Mouse (Mus musculus) ES-Bruce4 (cell line): Measurements from ENCODE around the gene Hepacam. TPM values are rescaled to one million over a fixed set of nuclear protein-coding genes. Genes with fewer than 3 reads are reported as not detected.

Experiments
- H3K27ac ChIP-seq: 2 replicates; pipeline ENCODE4 v1.5.1; 2012; ENCODE audit warnings: low read length, inconsistent platforms; ENCODE audit not compliant: insufficient read depth
- H3K27me3 ChIP-seq: 2 replicates; pipeline ENCODE4 v1.6.1; 2012; ENCODE audit warnings: mild to moderate bottlenecking, low read length, inconsistent platforms; ENCODE audit not compliant: control insufficient read depth, poor library complexity, insufficient read depth, severe bottlenecking
- H3K36me3 ChIP-seq: 2 replicates; pipeline ENCODE4 v1.6.1; 2012; ENCODE audit warnings: inconsistent platforms, mild to moderate bottlenecking, low read length, moderate library complexity; ENCODE audit not compliant: control insufficient read depth, poor library complexity, insufficient read depth, severe bottlenecking
- H3K4me1 ChIP-seq: one replicate; pipeline ENCODE4 v1.8.1; 2011; ENCODE audit warnings: low read length; ENCODE audit not compliant: control insufficient read depth, insufficient read depth
- H3K4me3 ChIP-seq: 2 replicates; pipeline ENCODE4 v1.5.1; 2011; ENCODE audit warnings: low read depth, mild to moderate bottlenecking, low read length
- H3K9ac ChIP-seq: 2 replicates; pipeline ENCODE4 v1.6.1; 2012; ENCODE audit warnings: low read depth, mild to moderate bottlenecking, inconsistent platforms; ENCODE audit not compliant: poor library complexity, severe bottlenecking
- H3K9me3 ChIP-seq: replicated peaks from 2 replicates; pipeline ENCODE4 v1.6.1; 2012; ENCODE audit warnings: mild to moderate bottlenecking, low read length, inconsistent platforms; ENCODE audit not compliant: control insufficient read depth, poor library complexity, insufficient read depth, severe bottlenecking
- CTCF ChIP-seq: IDR thresholded peaks from one replicate; pipeline ENCODE4 v1.8.1; 2011; ENCODE audit warnings: low read depth, low read length
- EP300 ChIP-seq: IDR thresholded peaks from 2 replicates; pipeline ENCODE4 v1.6.1; 2011; ENCODE audit warnings: low read depth, low read length; ENCODE audit not compliant: insufficient read depth
- POLR2A ChIP-seq: IDR thresholded peaks from one replicate; pipeline ENCODE4 v1.8.1; 2011; ENCODE audit warnings: low read length; ENCODE audit not compliant: insufficient read depth
- polyA plus RNA-seq: library from polyadenylated mRNA; stranded (reverse); fragments of >200 nt; gene quantifications from 2 replicates; pipeline ENCODE4 v1.2.4, GENCODE M21; 2011; ENCODE audit warnings: low read depth; ENCODE audit not compliant: missing spikeins, insufficient read depth, insufficient read length

Gene Hepacam
- polyA plus RNA-seq, 1 experiment, result 0.22 TPM

DNA sequence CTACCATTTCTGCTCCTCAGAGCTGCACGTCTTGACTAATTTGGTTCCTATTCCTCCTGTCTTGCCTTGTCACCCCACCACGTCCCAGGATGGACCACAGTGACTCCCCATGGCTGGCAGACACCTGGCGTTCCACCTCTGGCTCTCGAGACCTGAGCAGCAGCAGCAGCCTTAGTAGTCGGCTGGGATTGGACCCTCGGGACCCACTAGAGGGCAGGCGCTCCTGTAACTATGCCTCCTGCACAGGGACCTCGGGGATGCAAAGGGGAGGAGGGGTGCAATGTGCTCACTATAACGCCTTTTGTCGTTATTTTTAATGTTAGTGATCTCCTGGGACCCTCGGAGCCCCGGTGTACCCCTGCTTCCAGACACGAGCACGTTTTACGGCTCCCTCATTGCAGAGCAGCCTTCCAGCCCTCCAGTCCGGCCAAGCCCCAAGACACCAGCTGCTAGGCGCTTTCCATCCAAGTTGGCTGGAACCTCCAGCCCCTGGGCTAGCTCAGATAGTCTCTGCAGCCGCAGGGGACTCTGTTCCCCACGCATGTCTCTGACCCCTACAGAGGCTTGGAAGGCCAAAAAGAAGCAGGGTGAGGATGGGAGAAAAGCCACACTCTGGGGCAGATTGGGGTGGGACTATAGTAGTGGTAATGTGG lies 40.8 kb downstream of the Hepacam start:
- 0 out of 2 replicates have a peak overlapping the region, but pooled peaks have one; percentile 13 for H3K4me3 ChIP-seq
- no peaks in the 10 kb centered on the region for H3K4me1 ChIP-seq
- no peak overlapping the region for H3K9ac ChIP-seq
- H3K27ac ChIP-seq, result no peak overlapping the region
- TF ChIP-seq CTCF, result peak; percentile 59
- TF ChIP-seq POLR2A, result no peak
- no peak for TF ChIP-seq EP300
- no peaks in the 10 kb centered on the region for H3K9me3 ChIP-seq
- H3K27me3 ChIP-seq, result no peaks in the 10 kb centered on the region
- no peaks in the 10 kb centered on the region for H3K36me3 ChIP-seq

DNA sequence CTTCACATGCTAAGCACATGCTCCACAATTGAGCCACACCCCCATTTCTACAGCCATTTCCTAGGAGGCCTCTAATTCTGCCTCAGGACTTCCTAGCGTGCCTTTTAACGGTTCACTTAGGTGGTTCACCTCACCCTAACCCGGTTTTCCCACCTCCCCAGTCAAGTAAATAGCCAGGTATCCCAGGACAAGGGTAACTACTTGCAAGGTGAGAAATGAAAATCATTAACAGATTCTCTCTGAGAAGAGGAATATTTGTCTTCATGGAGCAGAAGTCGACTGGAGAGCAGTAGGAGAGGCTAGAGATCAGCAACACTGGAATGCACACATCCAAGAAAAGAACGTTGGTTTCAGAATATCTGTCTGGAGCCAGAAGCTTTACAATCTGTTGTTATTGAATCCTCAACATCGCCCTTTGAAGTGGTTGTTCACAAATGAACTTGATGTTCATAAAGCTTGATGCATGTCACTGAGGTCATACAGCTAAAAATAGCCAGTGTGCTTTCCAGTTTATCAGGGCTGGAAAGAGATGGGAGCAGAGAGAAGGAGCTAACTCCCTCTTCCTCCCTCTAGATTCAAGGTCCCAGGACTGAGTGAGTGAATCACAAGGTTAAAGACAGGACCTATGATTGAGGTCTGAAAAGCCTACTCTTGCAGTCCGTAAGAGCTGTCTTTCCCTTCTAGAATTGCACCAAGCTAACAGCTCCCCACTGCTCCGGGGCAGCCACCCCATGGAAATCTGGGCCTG lies 42.7 kb downstream of the Hepacam start:
- Histone ChIP-seq H3K27ac (no peak overlapping the region), H3K9ac (no peak overlapping the region), H3K36me3 (no peaks in the 10 kb centered on the region), H3K4me1 (no peaks in the 10 kb centered on the region), H3K9me3 (no peaks in the 10 kb centered on the region), H3K4me3 (no peak overlapping the region), H3K27me3 (no peaks in the 10 kb centered on the region)
- TF ChIP-seq CTCF (no peak), POLR2A (no peak), EP300 (no peak)

DNA sequence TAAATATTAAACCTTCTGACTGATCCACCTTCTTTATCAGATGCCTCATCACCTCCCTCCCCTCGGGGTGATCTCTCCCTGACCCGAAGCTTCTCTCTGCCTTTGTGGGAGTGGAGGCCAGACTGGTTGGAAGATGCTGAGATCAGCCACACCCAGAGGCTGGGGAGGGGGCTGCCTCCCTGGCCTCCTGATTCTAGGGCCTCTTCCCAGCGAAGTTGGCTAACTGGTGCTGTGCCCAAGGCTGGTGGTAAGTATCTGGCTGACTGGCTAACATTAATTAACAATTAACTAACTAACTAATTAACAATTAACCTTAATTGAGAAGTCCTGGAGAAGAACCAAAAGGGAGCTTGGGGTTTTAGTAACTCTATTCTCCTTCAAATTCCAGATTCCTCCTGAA lies 45.8 kb downstream of the Hepacam start:
- Histone ChIP-seq H3K4me1 (no peaks in the 10 kb centered on the region), H3K4me3 (no peak overlapping the region), H3K9me3 (no peaks in the 10 kb centered on the region), H3K27me3 (no peaks in the 10 kb centered on the region), H3K27ac (no peak overlapping the region), H3K9ac (no peak overlapping the region), H3K36me3 (no peaks in the 10 kb centered on the region)
- TF ChIP-seq POLR2A (no peak), CTCF (no peak), EP300 (no peak)

DNA sequence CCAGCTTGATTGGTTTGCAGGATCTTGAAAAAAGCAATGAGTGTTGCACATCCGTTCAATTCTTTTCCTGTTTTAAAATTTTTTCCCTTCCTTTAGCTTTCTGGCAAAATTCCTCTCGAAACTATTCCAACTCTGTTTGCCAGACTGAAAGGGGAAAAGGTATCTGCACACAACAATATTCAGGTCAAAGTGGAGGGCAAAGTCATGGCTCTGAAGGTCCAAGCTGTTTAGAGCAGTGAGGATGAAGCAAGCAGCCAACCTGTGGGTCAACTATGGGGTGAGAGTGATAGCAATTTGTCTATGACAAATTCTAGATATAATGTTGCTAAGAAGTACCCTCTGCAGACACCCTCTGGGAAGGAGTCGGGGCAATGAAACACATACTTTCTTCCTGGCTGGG lies 47.5 kb downstream of the Hepacam start:
- no peak overlapping the region for H3K9ac ChIP-seq
- no peaks in the 10 kb centered on the region for H3K36me3 ChIP-seq
- no peaks in the 10 kb centered on the region for H3K4me1 ChIP-seq
- no peaks in the 10 kb centered on the region for H3K27me3 ChIP-seq
- no peaks in the 10 kb centered on the region for H3K9me3 ChIP-seq
- no peak overlapping the region for H3K27ac ChIP-seq
- no peak overlapping the region for H3K4me3 ChIP-seq
- TF ChIP-seq CTCF, result no peak
- TF ChIP-seq EP300, result no peak
- TF ChIP-seq POLR2A, result no peak

DNA sequence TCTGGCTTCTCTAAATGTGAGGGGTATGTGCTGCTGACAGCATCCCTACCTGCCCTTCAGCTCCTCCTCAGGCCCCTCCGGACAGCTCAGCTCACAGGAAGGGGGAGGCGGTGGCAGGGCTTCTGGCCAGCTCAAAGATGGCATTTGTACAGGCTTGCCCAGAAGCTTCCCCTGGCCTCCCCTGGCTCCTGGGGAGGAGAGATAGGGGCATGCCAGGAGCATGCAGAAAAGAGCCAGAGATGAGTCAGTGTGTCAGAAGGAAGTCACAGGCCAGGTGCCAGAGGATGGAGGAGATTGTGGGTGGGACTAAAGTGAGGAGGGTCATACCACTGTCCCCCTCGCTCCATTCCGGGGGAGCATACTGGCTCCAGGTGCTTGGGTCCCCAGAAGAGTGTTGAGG lies 51.6 kb downstream of the Hepacam start:
- H3K9me3 ChIP-seq, result no peaks in the 10 kb centered on the region
- no peak overlapping the region for H3K9ac ChIP-seq
- no peak overlapping the region for H3K4me3 ChIP-seq
- H3K27me3 ChIP-seq, result no peaks in the 10 kb centered on the region
- H3K36me3 ChIP-seq, result no peaks in the 10 kb centered on the region
- TF ChIP-seq CTCF (no peak), EP300 (no peak), POLR2A (no peak)
- no peak overlapping the region for H3K27ac ChIP-seq
- no peaks in the 10 kb centered on the region for H3K4me1 ChIP-seq

DNA sequence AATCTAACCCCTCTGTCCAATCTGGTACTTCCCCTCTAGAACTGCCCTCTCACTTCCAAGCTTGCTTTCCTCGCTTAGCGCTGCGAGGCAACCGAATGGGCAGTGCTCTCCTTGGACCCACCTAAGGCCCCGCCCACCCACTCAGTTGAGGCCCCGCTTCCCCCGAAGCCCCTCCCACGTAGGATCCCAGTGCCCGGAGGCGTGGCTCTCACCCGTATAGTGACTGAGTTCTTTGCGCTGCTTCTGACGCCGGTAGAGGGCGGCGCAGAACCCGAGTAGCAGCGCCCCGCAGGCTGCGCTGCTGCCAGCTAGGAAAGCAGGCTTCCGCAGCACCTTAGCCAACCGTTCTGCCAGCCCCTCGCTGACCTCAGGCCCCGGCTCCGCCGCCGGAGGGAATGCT lies 53.5 kb downstream of the Hepacam start:
- no peaks in the 10 kb centered on the region for H3K9me3 ChIP-seq
- TF ChIP-seq POLR2A (no peak), CTCF (peak; percentile 56), EP300 (0 out of 2 replicates have a peak, but pooled peaks have one; percentile 21)
- no peaks in the 10 kb centered on the region for H3K27me3 ChIP-seq
- no peaks in the 10 kb centered on the region for H3K36me3 ChIP-seq
- H3K4me1 ChIP-seq, result no peaks in the 10 kb centered on the region
- 0 out of 2 replicates have a peak overlapping the region, but pooled peaks have one; percentile 6 for H3K9ac ChIP-seq
- H3K27ac ChIP-seq, result no peak overlapping the region
- 0 out of 2 replicates have a peak overlapping the region, but pooled peaks have one; percentile 5 for H3K4me3 ChIP-seq
